Mouse (Mus musculus) ovary, adult 18-20 months (tissue): ENCODE measurements around the gene Bax.
A peak's percentile ranks its signal among the peaks of the same experiment; 100 is the strongest.
"Not testable (repeated sequence)": the region's sequence is repeated elsewhere in the genome, so short reads cannot be mapped to it uniquely, and the experiment has no call there.

Experiments
- DNase-seq: peaks from one replicate; pipeline ENCODE4 v3.0.0; 2022; ENCODE audit warnings: low spot score, mixed read lengths

Gene Bax

DNA sequence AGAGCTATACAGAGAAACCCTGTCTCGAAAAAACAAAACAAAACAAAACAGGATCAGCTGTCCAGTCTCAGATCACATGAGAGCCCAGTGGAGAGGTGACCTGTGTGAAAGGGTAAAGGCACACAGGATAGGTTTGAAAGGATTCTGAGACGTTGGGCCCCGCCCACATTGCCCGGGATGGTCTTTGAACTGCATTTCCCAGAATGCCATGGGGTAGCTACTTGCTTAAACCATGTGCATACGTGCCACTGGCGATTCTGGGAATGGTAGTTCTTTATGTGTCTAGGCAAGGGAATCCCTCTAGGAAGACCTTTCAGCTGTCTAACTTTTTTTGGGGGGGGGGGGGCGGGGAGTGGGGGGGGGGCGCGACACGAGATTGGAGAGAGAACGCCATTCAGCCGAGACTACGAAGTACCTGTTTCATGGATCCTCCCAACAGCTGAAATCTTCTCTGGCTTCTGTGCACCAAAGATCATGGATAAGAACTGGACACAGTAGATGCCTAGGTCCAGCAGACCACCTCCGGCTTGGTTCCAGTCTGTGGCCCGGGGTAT lies 14.8 kb upstream of the Bax start, which contains the start of gene Tulp2:
Tulp2 (plus strand) TSS at position 504 of the 554 bp plus-strand sequence.
- no peak for DNase-seq

DNA sequence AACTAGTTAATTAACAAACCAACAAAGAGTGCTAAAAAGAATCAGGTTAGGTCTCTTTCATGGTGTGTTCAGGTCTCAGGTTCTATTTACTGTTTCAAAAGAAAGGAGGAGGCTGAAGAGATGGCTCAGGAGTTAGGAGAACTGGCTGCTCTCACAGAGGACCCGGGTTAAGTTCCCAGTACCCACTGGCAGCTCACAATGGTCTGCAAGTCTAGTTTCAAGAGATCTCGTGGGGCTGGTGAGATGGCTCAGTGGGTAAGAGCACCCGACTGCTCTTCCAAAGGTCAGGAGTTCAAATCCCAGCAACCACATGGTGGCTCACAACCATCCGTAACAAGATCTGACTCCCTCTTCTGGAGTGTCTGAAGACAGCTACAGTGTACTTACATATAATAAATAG lies 13.6 kb upstream of the Bax start:
- not testable (repeated sequence) for DNase-seq

DNA sequence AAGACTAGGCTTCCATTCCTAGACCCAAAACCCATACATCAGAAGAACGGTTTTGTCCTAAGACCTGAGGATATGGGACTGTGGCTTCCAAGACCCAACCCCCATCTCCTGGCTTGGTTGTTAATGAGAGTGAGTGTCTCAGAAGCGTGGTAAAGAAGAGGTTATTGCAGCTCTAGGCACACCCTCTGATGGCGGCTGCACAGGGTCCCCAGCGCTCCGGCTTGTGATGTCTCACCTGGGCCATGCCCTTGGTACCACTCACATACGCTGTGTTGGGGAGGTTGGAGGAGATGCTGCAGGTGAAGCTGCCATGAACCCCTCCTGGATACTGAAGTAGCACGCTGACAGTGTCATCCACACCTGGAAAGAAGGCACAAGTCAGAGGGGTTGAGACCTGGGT lies 12.1 kb upstream of the Bax start:
- no peak for DNase-seq

DNA sequence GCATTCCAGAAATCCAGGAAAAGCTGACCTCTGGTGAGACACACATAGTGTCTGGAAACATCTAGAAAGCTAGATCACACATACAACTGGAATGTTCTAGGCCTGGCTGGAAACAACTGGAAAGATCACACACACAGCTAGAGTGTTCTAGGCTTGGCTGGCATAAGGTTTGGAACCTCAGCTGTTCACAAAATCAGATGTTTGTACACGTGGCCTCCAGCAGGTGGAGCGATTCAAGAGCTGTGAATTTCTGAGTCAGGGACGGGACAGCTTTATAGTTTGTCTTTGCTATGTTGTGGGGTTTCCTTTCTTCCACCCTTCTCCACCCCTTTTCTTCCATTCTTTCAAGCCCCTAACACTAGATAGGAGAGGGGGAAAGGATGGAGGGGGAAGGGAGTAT lies 10.3 kb upstream of the Bax start:
- no peak for DNase-seq

DNA sequence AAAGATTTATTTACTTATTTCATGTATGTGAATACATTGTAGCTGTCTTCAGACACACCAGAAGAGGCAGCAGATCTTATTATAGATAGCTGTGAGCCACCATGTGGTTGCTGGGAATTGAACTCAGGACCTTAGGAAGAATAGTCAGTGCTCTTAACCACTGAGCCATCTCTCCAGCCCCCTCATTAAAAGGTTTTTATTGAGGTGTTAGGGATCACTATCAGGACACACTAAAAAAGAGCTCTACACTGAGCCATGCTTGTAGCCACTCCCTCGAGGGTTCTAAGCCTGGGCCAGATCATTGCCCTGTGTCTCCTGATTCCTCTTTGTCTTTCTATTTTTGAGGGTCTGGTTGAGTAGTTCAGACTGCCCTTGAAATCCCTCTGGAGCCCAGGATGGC lies 9.8 kb upstream of the Bax start:
- DNase-seq: no peak

DNA sequence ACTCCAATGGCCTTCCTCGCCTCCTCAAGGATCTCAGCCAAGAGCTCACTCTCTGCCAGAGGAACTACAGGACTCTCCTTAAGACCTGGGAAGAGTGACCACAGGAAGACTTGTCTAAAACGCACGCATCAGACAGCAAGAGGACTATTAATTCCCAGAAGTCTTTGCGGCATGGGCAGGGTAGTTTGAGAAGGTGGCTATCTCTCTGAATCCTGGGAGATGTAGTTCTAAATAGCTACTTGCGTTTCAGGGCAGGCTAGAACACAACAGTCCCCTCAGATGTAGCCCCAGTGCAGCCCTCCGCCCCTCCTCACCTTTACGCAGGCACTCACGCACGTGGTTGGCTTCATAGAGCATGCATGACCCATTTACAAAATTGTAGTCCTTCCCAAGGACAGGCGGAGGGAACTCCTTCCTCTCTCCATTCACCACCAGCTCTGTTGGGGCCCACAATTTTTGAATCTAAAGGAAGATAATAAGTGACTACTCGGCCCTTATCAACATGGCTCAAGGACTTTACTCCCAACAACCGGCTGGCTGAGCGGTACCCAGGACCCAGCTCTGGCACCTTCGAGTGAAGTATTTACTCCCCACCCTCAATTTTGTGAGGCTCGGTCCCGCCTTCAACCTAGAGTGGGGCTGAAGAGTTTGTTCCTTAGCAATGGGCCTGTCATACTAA lies 8.7 kb upstream of the Bax start:
- DNase-seq: no peak

DNA sequence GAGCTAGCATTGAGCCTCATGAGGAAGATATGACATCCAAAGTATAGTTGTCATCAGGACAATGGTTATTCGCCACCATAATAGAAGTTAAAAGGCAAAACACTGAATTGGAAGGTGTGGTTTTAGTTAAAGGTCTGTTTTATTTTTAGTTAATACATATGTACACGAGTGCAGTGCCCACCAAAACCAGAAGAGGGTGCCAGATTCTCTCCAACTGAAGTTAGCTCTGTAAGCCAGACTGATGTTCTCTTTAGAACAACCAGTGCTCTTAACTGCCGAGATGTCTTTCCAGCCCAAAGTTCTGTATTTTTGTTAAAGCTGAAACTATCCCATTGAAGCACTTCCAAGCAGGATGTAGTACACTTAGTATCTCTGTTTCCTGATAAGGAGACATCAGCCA lies 4.2 kb upstream of the Bax start:
- DNase-seq: no peak

DNA sequence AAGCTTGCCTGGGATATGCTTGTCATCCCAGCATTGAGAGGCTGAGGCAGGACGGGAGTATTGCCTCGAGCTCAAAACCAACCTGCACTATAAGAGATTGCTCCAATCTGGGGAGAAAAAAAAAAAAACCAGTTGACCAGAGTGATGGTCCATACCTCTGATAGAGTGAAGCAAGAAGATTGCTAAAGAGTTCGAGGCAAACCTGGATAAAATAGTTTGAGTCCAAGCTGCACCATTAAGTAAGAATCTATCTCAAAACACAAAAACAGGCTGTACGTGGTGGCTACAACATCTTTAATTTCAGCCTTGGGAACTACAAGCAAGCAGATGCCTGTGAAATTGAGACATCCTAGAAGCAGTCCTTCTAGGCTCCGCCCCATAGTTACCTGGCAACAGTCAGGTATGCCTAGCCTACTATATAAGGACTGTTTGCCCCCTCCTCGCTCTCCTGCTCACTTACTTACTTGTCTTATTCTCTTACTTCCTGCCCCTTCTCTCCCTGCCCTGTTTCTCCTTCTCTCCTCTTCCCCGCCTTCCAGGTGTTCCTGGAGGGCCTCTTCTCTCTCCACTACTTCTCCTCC lies 482 bp upstream of the Bax start:
- DNase-seq: no peak

DNA sequence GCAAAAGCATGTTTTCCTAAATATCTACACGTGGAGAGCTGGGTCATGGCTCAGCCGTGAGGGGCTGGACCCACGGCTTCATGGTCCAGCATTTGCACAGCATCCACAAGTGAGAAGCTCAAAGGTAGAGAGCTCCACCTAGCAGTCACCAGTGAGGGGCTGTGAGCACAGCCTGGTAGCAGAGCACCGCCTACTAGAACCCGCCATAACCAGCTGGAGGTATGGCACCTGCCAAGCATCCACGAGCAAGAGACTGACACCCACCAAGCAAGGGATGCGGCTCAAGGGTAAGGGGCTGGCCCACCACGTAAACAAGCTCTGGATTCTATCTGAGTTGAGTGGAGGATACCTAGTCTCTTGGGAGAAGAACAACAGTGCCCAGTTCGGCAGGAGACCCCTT lies 1.1 kb downstream of the Bax start:
- DNase-seq: no peak

DNA sequence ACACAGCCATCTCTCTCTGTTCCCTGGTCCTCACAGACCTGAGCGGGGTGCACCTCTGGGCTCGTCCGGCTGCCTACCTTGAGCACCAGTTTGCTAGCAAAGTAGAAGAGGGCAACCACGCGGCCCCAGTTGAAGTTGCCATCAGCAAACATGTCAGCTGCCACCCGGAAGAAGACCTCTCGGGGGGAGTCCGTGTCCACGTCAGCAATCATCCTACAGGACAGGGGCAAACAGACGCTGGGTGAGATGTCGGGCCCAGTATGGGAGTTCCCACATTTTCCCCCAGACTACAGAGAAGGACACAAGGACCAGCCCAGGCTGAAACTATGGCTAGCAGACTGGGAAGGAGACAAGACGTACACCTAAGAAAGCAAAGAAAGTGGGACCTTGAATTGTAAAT lies 1.6 kb downstream of the Bax start:
- no peak for DNase-seq

DNA sequence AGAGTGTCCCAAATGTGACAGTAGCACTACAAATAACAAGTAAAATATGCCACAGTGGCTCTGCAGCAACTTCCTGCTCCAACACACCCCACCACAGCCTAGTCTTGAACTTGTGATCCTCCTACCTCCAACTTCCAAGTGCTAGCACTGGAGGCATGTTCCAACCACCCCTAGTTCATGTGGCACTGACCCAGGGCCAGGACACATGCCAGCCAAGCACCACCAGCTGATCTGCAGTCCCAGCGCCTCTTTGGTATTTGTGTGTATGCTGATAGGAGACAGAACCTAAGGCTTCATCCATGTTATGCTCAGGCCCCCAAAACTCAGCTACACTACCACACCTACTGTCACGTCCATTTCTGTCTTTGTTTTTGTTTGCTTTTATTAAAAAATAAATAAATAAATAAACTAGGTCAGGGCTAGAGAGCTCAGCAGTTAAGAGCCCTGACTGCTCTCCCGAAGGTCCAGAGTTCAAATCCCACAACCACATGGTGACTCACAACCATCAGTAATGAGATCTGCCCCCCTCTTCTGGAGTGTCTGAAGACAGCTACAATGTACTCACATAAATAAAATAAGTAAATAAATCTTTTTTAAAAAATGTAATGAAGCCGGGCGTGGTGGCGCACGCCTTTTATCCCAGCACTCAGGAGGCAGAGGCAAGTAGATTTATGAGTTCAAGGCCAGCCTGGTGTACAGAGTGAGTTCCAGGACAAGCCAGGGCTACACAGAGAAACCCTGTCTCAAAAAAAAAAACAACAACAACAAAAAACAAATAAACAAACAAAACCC lies 2.5 kb downstream of the Bax start:
- DNase-seq: no peak

DNA sequence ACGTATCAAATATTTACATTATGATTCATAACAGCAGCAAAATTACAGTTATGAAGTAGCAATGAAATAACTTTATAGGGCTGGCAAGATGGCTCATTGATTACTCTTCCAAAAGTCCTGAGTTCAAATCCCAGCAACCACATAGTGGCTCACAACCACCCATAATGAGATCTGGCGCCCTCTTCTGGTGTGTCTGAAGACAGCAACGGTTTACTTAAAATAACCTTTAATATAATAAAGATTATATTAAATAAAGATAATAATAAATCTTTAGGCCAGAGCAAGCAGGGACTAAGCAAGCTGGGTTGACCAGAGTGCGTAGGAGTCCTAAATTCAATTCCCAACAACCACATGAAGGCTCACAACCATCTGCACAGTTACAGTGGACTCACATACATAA lies 3.8 kb downstream of the Bax start:
- DNase-seq: not testable (repeated sequence)

DNA sequence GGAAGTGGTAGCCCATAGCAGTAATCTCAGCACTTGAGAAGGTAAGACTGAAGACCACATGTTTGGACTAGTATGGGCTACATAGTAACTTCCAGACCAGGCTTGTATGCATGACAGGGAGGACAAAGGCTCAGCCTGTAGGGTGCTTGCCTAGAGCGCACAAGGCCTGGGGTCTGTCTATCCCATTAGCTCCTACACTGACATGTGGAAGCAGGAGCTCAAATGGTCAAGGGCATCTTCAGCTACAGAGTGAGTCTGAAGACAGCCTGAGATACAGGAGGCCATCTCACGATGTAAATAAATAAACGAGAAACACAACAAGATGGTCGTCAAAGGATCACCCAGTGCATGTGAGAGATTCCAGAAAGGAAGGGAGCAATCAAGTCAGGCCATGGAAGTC lies 4.4 kb downstream of the Bax start:
- no peak for DNase-seq

DNA sequence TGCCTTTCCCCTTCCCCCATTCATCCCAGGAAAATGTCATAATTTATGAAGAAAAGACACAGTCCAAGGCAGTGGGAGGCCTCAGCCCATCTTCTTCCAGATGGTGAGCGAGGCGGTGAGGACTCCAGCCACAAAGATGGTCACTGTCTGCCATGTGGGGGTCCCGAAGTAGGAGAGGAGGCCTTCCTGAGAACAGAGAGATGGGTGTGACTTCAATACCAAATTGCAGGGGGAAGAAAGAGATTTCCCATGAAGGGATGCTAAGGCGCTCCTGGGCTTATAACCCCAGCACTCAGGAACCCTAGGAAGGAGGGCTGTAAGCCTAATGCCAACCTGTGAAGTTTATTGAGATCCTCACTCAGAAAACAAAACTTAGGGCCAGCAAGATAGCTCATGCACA lies 4.9 kb downstream of the Bax start:
- no peak for DNase-seq

DNA sequence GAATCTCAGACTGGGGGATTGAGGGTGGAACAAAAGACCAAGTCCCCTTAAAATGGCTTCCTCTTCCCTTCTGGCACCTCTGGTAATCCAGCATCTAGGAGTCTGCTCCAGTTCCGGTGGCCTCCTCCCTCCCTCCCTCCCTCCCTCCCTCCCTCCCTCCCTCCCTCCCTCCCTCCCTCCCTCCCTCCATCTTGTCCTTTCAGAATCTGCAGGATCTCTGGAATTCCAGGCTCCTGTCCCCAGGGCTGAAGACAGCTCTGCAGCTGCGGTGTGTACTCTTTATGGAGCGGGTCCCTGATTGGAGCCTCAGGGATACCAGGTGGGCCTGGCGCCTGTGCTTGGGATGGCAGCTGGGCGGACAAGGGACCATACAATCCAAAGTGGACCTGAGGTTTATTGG lies 5.4 kb downstream of the Bax start:
- no peak for DNase-seq

DNA sequence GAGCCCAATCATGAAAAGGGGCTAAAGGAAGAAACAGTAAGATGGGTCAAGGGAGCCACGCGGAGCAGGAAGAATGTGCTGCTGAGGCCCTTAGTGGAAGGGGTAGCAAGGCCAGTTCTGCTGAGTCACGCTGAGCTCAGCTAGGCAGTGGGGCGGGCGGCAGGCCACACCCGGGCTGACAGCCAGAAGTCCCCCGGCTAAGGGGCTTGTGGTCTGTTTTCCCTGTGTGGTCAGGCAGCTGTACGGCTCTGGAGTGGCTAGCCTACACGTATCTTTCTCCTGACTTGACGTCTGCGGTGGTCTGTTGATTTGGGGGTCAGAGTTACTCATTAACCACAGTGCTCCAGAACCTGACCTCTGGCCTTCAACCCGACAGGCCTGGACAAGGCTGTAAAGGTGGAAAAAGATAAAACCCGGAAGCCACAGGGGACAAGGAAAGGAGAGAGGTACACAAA lies 5.8 kb downstream of the Bax start:
- DNase-seq: peak; percentile 68

DNA sequence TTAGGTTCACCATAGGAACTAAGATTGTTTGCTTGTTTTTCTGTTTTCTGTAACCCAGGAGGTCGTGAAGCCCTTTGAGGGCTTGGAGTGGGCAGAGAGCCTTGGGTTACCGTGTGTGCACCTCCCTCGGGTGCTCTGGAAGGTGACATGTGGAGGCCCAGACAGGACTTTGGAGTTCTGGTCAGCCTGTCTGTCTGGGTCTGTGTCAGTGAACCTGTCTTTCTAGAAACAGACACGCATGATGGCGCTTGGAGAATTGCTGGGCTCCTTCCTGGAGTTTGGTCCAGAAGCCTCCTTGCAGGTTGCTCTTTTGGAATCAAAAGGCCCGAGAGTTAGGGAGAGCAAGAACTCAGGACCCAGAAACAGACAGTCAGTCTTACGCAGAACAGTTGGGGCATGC lies 6.3 kb downstream of the Bax start:
- DNase-seq: no peak

DNA sequence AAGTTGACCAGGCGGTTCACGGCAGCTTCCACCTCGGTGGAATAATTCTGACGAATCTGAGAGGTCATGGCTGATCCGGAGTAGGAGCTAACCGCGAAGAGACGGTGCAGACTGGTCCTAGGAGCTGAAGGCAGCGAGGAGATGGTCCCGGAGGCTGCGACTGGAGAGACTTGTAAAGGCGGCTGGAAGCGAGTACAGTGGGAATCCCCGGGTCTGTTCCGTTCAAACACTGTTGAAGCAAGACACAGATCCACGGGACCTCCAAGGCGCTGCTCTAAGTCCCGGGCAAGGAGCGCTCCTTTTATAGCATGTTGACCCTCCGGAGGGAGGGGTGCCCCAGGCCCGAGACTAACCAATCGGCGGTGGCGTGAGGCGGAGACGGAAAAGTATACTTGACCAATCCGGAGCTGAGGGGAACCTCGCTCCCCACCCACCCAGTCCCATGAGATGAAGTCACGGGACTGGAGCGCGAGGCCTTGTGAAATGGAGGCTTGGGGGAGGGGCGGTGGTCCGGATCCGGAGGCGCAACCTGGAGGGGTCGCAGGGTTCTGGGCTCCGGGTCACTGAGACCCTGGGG lies 7.0 kb downstream of the Bax start, which contains the start of gene Ftl1:
Ftl1 (minus strand) TSS at position 321 of the 577 bp plus-strand sequence.
- peak; percentile 98 for DNase-seq

DNA sequence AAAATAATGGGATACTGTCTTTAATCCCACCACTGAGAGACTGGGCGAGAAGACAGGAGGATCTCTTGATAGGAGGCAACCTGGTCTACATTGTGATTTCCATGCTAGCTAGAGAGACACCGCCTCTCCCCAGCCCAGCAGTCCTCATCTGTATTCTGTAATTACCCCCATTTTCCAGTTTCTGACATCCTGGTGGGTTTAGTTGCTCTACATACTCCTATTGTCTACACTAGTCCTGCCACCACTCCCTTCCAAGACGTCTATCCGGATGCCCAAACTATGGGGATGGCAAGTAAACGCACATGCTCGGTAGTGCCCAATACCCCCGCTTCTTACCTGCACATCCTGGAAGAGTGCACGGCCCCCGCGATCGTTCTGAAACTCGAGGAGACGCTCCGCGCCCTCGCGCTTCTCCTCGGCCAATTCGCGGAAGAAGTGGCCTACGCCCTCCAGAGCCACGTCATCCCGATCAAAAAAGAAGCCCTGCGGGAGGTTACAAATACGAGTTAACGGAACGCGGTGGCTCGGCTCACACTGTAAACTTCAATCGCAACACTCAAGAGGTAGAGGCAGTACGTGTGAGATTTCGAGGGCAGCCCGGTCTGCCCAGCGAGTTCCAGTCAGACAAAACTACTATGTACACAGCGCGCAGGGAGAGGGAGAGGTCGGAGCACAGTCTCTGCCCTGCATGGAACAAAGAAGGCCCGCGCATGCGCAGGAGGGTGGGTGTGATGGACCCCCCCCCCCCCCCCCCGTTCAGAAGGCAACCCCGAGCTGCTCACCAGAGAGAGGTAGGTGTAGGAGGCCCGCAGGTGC lies 7.7 kb downstream of the Bax start:
- no peak for DNase-seq

DNA sequence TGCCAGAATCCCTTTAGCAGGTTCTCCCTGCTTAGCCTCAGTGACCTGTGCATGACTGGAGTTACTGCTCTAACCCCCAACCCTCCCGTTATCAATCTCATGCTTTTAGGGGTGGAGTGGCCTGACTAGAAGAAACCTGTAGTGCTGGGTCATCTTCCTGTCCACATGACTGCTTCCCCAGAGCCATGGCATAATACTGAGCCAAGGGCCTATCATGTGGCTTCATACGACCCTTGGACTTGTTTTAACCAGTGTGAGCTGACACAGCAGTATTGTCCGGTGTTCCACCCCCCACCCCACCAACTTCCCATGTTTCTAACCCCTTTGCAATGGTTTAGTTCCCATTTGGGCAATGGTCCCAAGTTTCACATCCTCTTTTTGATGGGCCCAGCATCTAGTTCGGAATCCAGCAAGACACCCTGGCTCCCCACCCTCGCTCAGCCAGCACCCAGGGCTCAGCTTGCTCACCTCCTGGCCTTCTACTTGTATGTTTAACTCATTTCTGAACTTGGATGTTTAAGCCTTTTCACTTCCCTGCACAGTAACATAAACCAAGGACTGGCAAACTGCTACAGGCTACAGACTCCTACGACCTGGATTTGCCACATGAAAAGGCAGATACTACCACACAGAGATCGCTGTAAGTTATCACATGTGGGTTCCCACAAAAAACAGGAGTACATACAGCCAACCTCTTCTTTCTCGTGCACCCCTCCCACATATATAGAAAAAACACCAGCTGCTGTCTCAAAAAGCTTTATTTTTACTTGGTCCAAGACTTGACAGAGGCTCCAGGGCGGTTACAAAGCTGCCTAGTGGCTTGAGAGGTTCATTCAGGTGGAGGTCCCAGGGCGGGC lies 9.3 kb downstream of the Bax start:
- DNase-seq: no peak
